Mouse (Mus musculus) lung, postnatal 36 days (tissue): Measurements from ENCODE around the gene Chst11.

Source experiments
- DNase-seq: peaks from one replicate; pipeline ENCODE4 v3.0.0; 2022; ENCODE audit warnings: mixed read lengths

The Chst11 gene

DNA sequence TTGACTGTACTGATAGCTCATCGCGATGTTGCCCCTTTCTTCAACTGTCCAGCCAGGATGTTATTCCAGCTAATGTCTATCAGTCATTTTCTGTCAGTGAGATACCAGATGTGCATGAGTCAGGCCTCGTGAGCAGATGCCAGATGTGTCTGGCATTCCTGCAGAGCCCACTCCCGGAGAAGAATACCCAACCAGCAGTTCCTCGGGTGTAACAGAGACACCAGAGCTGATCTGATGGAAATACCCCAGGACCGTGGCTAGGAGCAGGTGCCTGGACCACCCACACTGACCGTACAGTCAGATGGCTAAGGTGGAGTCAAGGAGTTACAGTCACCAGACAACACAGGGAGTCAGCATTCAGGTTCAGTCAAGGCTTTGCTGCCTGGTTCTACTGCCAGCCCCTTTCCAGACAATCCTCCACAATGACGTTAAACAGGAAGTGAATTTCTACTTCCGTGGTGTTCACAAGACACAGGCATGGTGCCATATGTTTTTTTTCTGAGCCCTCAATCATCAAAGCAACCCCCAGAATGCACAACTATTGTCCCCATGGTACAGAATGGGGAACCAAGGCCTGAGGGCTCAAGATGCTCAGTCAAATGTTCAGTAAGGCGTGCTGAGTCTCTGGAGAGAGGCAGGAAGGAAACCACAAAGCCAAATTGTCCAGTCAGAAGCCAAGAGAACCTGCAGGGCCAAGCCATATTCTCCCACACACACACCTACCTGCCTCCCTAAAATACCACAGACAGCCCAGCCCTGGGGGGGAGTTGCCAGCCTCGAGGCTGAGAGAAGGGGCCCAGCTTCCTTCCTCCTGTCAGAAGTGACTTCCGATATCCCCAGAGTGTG lies 198.6 kb downstream of the Chst11 start:
- DNase-seq = no peak

DNA sequence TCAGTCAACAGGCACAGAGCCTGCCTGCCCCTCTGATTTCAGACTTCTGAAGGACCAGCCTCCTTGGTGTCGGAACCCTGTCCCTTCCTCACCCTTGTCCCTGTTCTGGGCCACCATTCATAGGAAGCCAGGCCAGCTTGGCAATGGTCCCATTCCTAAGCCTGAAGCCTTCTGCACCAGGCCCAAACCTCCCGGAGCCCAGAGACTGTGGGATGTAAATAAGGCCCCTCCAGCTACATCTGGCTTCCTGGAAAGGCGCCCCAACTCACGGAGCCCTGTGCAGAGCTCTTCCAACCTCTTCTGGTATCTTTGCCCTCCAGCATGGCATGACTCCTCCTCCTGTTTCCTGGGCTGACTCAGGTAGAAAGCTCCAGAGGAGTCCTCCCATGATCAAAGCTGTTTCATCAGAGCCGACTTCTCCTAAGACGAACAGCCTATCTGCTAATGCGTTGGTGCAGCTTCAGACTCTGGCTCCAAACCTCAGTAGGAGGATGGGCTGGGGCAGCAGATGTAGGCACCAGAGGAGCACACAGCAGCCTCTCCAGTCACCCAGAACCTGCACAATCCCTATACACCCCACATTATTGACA lies 199.3 kb downstream of the Chst11 start:
- no peak for DNase-seq

DNA sequence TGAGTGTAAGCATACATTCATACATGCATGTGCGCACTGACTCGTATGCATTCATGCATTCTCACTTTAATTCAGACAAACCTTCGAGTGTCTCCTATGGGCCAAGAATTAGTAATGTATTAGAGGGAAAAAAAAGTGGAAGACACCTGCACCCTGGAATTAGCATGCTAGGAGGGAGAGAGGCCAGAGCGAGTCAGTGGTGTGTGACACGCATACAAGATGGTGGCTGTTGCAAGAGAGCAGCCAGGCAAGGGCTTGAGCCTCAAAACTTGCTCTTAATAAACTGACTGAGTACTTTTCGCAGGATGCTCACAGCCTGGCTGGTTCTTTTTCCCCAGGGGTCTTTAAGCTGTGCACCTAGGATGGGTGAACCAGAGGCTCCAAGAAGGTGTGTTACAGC lies 199.8 kb downstream of the Chst11 start:
- no peak for DNase-seq

DNA sequence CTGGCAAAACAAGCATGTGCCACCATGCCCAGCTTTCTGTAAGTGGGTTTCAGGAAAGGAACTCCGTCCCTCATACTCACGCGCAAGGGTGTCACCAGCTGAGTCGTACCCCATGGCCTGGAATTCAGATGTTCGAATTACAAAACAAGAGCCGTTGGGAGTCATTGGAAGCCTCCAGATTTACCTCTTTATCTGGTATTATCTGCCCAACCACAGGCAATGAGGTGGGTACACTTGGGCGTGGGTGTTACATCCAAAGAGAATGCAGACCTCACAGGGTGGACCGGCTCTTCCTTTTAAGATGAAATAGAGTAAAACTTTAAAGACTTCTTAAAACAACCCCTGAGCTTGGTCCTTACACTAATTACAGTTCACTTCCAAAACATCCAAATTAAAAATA lies 200.9 kb downstream of the Chst11 start:
- no peak for DNase-seq

DNA sequence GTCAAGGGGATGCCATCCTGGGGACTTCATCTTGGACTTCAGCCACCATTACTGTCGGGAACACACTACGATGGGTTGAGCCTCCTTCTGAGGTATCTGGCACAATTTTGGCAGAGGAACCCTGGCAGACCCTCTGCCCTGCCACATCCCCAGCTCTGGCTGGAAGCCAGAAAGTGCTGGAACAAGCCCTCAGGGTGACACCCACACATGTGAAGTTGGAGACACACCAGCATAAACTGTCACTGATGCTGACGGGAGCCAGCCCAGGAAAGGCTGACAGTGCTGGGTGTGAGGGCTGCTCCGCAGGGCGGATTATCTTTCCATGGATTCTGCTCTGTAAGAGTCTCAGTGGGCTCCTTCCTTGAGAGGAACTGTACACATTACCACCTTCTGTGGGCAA lies 201.7 kb downstream of the Chst11 start:
- no peak for DNase-seq

DNA sequence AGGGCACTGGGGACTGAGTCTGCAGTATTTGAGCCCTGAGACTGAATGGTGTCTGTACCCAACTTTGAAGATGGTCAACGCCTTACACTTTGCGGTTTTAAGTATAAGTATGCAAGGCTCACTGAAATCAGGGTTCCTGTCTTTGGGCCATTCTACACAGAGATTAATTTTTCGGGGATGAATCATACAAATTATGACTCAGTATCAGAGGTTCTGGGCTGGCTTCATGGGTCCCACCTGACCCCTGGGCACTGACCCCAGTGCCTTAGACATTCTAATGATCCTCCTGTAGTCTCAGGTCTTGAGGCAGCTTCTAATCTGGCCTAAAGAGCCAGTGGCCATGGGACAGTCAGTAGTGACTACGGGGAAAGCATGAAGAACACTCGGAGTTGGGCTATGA lies 203.8 kb downstream of the Chst11 start:
- no peak for DNase-seq

DNA sequence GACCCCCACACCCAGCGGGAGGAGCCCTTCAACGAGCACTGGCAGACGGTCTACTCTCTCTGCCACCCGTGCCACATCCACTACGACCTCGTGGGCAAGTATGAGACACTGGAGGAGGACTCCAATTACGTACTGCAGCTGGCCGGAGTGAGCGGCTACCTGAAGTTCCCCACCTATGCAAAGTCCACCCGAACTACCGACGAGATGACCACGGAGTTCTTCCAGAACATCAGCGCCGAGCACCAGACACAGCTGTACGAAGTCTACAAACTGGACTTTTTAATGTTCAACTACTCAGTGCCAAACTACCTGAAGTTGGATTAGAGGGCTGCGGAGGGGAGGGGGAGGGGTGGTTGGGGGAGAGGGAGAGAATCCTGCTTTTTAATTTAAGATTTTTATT lies 206.2 kb downstream of the Chst11 start:
- DNase-seq = no peak

DNA sequence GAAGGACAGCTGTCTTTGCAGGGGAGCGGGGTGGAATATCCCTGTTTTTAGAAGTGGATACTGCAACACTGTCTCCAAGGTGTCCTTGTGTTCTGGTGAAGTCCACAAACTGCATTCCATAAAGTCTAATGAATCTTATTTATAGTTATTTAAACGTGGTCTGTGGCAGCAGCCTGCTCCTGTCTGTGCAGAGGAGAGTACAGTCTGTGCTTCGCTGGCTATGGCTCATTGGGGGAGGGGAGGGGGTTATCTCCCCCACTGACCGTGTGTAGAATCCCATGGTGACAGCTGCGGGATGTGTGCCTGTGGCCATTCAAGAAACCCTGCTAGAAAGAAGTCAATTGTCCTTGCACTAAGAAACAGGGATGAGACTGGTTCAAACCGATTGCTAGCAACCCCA lies 206.7 kb downstream of the Chst11 start:
- DNase-seq = no peak

DNA sequence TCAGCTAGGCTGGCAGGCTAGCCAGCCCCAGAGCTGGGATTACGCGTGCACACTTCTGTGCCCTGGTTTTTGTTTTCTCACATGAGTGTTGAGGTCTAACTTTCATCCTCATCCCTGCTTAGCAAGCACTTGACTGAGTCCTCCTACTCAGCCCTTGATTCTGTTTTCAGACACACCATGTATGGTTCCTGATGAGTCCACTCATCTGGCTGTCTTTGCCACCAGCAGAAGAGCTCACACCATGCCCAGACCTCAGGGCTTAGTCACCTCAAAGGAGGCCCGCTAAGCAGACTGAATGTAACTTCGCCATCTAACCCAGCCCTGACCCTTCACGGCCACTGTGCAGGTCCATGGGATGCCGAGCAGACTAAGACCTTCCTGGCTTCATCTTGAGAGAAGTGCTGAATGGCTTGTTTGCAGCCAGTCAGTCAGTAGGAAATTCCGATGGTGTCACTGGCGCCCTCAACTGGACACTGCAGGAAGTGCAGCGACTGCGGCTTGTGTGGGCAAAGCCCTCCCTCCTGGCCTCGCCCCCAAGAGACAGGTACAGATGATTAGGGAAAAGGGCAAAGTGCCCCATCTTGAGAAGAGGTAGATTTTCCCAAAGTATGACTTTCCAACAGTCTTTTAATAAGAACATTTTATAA lies 212.5 kb downstream of the Chst11 start:
- peak; percentile 90 for DNase-seq

DNA sequence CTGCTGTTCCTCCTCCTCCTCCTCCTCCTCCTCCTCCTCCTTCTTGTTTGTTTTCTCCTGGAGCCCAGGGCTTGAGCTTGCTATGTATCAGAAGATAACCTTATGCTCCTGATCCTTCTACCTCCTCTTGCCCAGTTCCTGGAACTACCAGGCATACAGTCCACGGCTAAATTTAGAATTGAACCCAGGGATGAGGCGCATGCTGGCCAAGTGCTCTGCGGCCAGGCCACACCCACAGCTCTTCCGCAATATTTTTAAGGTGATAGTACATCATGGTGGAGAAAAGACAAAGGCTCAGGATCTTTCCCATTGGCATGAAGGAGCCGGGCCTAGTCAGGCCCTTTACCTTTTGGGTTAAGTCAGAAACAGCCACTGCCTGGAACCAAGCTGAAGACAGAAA lies 213.4 kb downstream of the Chst11 start:
- DNase-seq = no peak

DNA sequence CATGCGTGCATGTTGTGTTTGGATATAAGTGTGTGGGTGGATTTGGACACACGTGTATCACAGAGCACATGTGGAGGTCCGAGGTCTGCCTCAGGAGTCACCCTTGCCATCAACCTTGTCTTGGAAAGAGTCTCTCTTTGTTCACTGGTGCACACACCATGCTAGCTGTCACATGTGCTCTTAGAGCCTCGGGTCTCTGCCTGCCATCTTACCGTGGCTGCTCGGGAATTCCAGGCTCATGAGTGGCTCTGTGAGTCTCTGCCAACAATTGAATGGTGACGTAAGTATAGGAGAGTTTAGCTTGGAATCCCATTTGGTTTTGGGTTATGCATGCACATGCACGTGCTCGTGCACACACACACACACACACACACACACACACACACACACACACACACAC lies 214.0 kb downstream of the Chst11 start:
- DNase-seq = no peak

DNA sequence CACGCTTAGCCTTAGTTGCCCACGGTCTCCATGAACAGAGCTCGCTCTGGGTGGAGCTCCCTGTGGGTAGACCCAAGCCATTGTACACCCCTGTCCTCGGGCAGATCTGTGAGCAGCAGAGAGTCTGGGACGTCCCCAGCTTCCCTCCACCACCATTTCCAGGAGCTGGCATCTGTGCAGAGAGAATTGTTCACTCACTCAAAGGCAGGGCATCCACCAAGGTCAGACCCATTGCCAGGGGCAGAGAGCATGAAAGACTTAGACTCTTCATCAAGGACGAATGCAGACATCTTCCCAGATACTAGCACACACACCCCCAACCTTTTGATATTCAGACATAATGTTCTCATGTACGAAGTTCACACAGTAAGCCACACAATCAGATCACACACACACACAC lies 216.2 kb downstream of the Chst11 start:
- no peak for DNase-seq

DNA sequence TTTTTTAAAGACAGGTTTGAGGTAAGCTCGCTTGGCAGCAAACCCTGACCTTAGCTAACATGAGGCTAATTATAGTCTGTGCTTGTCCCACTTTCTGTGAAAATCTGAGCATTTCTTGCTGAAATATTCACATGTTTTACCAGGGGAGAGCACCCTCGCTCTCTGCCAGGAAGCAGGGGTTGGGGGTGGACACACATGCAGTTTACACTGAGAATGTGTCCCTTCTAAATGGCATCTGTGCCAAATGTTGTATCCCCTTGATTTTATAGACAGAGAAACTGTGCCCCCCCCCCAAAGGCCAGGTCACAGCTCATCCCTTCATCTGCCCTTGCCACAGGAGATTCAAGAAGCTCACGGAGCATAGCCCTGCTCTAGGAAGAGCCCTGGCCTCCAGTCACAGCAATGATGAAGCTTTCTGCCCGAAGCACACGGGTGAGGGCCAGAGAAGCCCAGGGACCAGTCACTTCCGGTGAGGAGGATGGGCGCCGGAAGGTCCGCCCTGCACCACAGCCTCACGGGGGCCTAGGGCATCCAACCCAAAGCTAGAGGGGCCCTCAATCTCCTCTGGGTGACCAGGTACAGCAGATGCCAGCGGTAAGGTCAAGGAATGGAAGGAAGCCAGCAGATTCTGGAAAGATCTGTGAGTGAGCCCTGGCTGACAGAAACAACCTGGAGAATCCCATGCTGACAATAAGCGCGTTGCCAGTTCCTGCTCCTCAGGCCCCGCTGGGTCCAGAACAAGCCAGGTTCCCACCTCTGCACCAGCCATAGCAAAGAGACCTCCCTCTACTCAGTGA lies 217.8 kb downstream of the Chst11 start:
- DNase-seq = no peak

DNA sequence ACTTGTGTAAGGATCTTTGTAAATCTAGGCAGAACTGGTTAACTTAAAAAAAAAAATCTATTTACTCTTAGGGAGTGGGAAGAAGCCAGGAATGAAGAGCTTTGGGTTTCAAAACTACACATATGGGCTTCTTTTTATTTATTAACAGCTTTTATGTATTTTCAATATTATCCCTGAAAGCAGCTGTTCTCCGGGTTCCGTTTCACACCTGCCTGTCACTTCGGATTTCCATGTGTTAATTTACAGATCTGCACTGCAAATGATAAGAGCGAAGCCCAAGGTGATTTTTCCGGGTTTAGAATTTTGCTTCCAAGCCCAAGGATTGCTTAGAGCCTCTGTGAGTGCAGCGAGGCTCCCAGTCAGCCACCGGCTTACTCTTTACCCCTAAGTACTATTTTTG lies 223.1 kb downstream of the Chst11 start:
- DNase-seq = no peak

DNA sequence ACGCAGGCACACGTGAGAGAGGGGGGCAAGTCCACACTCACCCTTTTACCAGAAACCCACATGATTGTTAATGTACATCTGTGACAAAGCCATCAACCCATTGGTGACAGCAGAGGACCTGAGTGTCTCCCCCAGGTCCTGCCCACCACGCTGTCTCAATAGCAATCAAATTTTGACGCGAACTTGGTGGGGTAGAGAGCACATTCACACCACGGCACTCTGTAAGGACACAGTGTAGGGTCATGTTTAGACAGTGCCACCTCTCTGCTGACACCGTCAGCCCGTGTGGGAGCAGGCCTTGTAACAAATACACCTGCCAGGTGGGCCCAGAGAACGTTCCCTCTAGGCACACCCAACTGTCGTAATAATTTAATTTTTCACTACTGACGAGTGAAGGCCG lies 224.1 kb downstream of the Chst11 start:
- no peak for DNase-seq

DNA sequence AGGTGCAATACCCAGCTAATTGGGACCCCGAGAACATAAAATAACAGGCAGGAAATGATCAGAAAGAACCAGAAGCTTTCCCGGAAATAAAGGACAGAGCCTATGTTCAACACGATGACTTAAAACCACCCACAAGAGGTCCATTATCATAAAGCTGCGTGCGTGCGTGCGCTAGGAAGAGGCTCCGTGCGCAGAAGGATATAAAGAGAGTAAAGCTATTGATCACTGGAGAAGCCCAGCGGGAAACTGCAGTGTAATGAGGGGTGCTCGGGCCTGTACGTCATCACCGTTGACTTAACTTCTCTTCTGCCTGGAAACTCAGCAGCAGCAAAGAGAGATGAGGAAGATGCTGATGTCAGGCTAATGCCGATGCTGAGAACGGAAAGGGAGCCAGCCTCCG lies 224.8 kb downstream of the Chst11 start:
- DNase-seq = no peak

DNA sequence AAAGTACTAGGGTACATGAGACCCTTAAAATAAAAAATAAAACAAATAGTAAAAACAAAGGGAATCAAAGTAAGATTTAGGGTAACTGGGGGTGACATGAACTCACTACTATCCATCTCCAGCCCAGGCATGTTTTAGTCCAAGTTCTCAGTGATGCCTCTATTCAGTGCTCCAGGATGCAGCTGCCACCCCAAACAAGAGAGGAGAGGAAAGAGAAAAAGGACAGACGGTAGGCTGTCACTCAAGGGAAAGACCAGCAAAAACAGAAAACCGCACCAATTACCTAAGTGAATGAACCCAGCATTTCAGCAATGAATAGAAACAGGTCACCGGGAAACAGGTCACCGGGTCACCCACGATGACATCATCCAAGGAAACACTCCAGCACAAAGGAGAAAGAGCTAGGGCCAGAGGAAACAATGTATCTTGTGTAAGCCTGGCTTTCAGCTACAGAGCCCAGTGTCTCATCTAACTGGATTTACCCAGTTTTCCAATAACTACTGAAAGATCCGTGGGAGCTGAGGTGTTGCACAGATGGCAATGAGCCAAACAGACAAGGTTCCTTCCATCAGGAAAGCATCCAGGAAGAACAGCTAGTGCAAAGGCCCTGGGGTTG lies 225.8 kb downstream of the Chst11 start:
- DNase-seq = no peak

DNA sequence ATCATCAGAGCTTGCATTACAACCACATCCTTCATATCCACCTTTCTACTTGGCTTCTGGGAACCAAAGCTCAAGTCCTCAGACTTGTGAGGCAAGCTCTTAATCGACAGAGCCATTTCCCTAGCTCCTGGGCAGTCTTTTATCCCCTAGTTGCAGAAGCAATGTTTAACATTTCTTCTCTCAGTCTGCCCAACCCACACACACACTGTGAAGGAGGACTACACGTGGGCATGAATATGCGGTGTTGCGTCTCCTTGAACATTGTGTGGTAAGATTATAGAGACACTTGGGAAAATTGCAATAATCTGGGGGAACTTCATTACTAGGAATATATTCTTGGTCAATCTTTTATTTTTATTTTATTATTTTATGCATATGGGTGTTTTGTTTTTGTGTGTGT lies 227.3 kb downstream of the Chst11 start:
- no peak for DNase-seq

DNA sequence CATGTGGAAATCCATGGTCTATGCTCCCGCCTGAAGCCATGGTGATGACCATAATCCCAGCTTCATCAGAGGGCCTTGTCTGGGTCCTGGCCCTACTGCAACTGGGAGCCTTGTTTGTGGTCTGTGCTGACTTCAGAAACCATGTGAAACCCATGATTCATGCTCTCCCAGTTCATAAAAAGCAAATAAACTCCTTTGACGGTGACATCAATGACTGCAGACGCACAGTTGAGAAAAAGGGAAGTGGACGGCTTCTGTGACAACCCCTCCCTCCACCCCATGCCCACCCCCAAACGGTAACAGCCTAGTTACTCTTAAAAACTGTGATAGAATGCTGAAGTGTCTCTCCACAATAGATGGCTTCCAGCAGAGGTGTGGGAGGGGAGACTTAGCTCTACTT lies 230.3 kb downstream of the Chst11 start:
- no peak for DNase-seq

DNA sequence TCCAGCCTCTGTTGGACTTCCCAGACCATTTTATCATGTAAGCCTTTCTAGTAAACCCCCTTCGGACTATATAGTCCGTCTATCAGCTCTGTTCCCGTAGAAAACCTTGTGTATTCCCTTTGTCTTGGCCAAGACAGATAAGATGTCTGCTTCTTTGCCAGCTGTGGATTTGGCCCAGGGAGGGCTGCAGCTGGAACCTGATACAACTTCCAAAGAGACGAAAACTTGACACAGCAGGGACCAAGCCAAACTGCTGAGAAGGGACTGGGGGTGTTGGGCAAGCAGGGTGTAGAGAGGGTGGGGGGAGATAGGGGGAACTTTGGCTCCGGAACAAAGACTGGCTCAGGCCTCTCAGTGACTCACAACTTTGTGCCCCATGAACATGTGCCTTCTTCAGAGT lies 232.0 kb downstream of the Chst11 start:
- peak; percentile 14 for DNase-seq

DNA sequence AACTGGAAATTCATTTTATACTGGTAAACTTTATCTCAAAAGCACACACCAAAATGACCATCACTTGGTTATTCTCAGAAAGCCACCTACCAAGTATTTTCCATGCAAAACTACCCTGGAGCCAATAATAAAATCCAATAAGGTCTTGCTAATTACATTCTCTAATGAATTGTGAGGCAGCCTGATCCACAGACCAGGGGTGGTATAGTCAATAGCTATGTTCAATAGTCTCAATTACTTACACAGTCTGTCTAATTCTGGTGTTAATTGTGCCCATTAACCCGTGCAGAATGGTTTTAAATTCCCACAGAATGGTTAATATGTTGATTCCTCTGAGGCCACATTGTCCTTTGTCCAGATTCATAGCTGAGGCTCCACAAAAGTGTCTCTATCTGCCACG lies 233.5 kb downstream of the Chst11 start:
- DNase-seq = no peak

DNA sequence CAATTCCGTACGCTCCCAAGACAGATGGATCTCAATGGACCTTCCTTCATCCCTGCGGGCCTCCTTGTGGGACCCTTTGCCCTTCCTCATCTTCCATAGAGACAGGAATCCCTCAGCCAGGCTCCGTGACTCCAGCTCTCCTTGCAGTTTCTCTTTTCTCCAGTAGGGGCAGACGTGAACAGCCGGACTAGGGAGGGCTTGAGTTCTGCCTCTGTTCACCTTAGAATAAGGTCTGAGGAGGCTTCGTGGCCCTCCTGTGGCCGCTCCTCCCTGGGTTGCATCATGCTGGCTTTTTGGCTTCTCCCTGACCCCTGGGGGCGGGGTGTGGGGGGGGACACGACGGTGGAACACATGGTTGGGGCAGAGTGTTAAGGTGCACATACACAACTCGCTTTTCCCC lies 234.4 kb downstream of the Chst11 start:
- DNase-seq = peak; percentile 78

DNA sequence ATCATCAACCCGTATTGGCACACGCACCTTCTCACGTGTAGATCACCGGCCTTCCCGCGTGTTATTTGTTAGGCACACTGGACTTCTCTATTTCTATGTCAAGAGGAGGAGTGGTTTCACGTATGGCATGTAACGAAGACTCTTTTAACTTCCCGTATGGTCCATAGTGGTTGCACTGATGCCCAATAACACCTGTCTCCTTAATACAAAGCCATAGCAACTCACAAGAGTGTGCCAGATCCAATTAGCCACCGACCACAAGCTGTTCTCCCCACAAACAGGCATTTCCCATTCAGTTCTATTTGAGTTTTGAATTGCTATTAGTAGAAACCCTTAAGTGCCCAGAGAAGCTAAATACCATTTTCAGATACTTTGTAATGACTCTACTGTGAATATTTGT lies 234.9 kb downstream of the Chst11 start:
- no peak for DNase-seq
